Mouse (Mus musculus) liver, postnatal 0 days (tissue): Measurements from ENCODE around the gene Bdnf. TPM values are rescaled to one million over a fixed set of nuclear protein-coding genes. Genes with fewer than 3 reads are reported as not detected.

ENCODE experiments used
- ATAC-seq: fragments of 200-750 bp; cut with Nextera tagmentation; 2 replicates; pipeline ENCODE4 v1.8.0; 2017; ENCODE audit warnings: mild to moderate bottlenecking, moderate library complexity
- DNase-seq: peaks from one replicate; pipeline ENCODE4 v3.0.0-alpha.2; 2016
- H3K27ac ChIP-seq: fragments of 300-500 bp; sonication (generic); 2 replicates; pipeline ENCODE4 v1.5.1; 2014; ENCODE audit warnings: antibody characterized with exemption, moderate library complexity, mild to moderate bottlenecking, low read depth
- H3K27me3 ChIP-seq: fragments of 300-500 bp; sonication (generic); 2 replicates; pipeline ENCODE4 v1.6.1; 2014; ENCODE audit warnings: low read length, control low read depth, mixed read lengths; ENCODE audit not compliant: insufficient read depth
- H3K36me3 ChIP-seq: fragments of 300-500 bp; sonication (generic); replicated peaks from 2 replicates; pipeline ENCODE4 v1.6.1; 2014; ENCODE audit warnings: mild to moderate bottlenecking, control low read depth, low read length, moderate library complexity, mixed read lengths; ENCODE audit not compliant: insufficient read depth
- H3K4me1 ChIP-seq: fragments of 300-500 bp; sonication (generic); 2 replicates; pipeline ENCODE4 v1.6.1; 2014; ENCODE audit warnings: antibody characterized with exemption, mild to moderate bottlenecking, control low read depth; ENCODE audit not compliant: insufficient read depth
- H3K4me2 ChIP-seq: fragments of 300-500 bp; sonication (generic); 2 replicates; pipeline ENCODE4 v1.6.1; 2014; ENCODE audit warnings: low read depth, mild to moderate bottlenecking, low read length, moderate library complexity, mixed read lengths
- H3K4me3 ChIP-seq: fragments of 300-500 bp; sonication (generic); 2 replicates; pipeline ENCODE4 v1.5.1; 2014; ENCODE audit warnings: low read depth, low read length
- H3K9ac ChIP-seq: fragments of 300-500 bp; sonication (generic); replicated peaks from 2 replicates; pipeline ENCODE4 v1.6.1; 2014; ENCODE audit warnings: mild to moderate bottlenecking, moderate library complexity
- H3K9me3 ChIP-seq: fragments of 300-500 bp; sonication (generic); 2 replicates; pipeline ENCODE4 v1.6.1; 2016; ENCODE audit warnings: mild to moderate bottlenecking, control low read depth, low read length, mixed read lengths
- CTCF ChIP-seq: sonication (generic); IDR thresholded peaks from 2 replicates; pipeline ENCODE4 v1.5.1; 2016; ENCODE audit warnings: antibody characterized with exemption, low read depth
- EP300 ChIP-seq: IDR thresholded peaks from 2 replicates; pipeline ENCODE4 v1.6.1; 2016; ENCODE audit warnings: antibody characterized with exemption, low read depth, mild to moderate bottlenecking
- WGBS: fragments of 180-500 bp; shearing (Covaris S2); extraction: QIAGEN DNeasy Blood & Tissue Kit; methylation state at CpG from one replicate; pipeline ENCODE4 v1.1.7; 2014; ENCODE audit not compliant: insufficient replicate concordance; 5-methylcytosine and 5-hydroxymethylcytosine counted together
- polyA plus RNA-seq: library from polyadenylated mRNA; unstranded; fragments of >200 nt; fragmentation: Nextera tagmentation; extraction: Ambion mirVana; gene quantifications from 2 replicates; pipeline ENCODE4 v1.2.1, GENCODE M21; 2015

Bdnf gene
- polyA plus RNA-seq, 1 experiment from 2014 or later, result 0.12 TPM

DNA sequence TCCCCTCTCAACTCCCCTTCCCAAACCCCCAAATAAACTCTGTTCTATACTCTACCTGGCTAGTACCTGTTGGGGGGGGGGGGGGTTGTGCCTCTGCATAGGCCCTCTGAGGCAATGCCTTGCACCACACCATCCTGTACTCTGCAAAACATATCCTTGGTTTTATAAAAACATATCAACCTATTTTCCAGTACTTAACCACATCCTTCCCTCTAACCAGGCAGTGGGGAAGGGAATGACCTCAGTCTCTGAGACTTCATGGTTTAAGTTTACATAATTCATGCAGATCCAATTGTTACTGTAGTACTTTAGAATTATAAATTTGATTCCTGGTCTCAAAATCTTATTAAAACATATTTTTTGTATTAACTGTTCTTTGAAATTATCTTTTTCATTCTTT is 75.5 kb downstream of the Bdnf start:
- no peaks in the 10 kb centered on the region for H3K27me3 ChIP-seq

DNA sequence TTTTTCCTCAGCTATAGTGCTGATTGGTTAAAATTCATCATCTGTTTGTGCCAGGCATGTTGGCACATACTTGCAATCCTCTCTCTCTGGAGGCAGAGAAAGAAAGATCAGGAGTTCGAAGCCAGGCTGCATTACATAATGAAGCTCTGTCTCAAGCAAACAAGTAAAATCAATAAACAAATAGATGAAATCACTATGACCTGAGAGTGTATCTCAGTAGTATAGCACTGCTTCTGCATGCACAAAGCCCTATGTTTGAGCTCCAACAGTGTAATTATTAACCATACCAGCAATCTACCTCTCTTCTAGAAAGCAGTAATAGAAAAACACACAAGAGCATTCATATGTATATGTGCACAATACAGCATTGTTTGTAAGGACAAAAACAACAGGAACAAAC is 76.0 kb downstream of the Bdnf start:
- Histone ChIP-seq H3K27me3 (no peaks in the 10 kb centered on the region), H3K36me3 (no peaks in the 10 kb centered on the region), H3K27ac (no peak overlapping the region), H3K4me1 (no peaks in the 10 kb centered on the region), H3K9me3 (no peaks in the 10 kb centered on the region), H3K4me3 (no peak overlapping the region), H3K9ac (no peak overlapping the region), H3K4me2 (no peak overlapping the region)
- peak; percentile 99 for ATAC-seq
- peak; percentile 28 for DNase-seq
- TF ChIP-seq EP300 (peak; percentile 45; the same call in 1 of the 2 replicates), CTCF (no peak)
- WGBS, result 37% methylated on average over 1 of the region's 1 CpGs

More for the DNA sequence above, 75.5 kb downstream of the Bdnf start:
- no peak overlapping the region for H3K27ac ChIP-seq
- no peaks in the 10 kb centered on the region for H3K4me1 ChIP-seq
- ATAC-seq (no peak), DNase-seq (no peak)
- no peak overlapping the region for H3K4me2 ChIP-seq
- H3K4me3 ChIP-seq, result no peak overlapping the region
- H3K9ac ChIP-seq, result no peak overlapping the region
- no peak for TF ChIP-seq EP300
- TF ChIP-seq CTCF, result no peak
- no peaks in the 10 kb centered on the region for H3K36me3 ChIP-seq
- H3K9me3 ChIP-seq, result no peaks in the 10 kb centered on the region

DNA sequence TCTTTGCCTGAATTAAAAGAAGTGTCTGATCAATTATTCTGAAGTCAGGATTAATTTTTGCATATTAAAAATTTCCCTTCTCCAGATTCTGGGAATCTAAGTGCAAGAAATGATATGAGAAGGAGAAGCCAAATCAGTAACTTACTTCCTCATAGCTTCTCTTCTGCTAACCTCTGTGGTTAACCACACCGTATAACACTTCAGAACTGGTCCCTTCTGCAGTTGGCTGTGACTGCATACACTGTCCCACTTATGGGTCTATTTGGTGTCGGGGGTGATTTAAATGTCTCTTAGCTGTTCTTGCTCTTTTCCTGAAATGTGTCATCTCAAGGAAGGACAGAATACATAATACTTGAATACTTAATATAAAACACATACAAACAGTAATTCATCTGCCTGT is 81.8 kb downstream of the Bdnf start:
- Histone ChIP-seq H3K4me3 (no peak overlapping the region), H3K36me3 (no peaks in the 10 kb centered on the region), H3K9me3 (no peaks in the 10 kb centered on the region), H3K4me2 (no peak overlapping the region), H3K9ac (no peak overlapping the region), H3K4me1 (no peaks in the 10 kb centered on the region), H3K27me3 (no peaks in the 10 kb centered on the region), H3K27ac (no peak overlapping the region)
- DNase-seq, result no peak
- ATAC-seq, result no peak
- TF ChIP-seq CTCF (no peak), EP300 (no peak)
- 22% methylated on average over 2 of the region's 2 CpGs for WGBS

DNA sequence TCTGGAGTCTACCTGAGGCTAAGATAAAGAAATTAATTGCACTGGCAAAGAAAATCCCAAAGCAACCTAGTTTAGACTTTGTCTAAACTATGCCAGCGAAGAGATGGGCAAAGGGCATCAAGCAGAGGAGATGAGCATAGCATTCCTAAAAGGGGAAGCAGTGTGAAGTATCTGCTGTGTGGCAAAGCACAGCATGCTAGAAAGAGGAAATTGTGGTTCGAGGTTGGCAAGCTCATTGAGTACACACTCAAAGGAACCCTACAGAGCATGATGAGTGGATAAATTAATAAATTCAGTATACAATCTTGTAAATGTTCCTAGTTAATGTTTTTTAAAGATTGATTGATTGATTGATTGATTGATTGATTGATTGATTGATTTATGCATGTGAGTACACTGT is 92.3 kb downstream of the Bdnf start:
- no peak overlapping the region for H3K9ac ChIP-seq
- H3K4me3 ChIP-seq, result no peak overlapping the region
- H3K27ac ChIP-seq, result no peak overlapping the region
- no peaks in the 10 kb centered on the region for H3K4me1 ChIP-seq
- WGBS, result 36% methylated on average over 2 of the region's 2 CpGs
- no peaks in the 10 kb centered on the region for H3K27me3 ChIP-seq
- no peak for ATAC-seq
- H3K36me3 ChIP-seq, result no peaks in the 10 kb centered on the region
- DNase-seq, result no peak
- TF ChIP-seq CTCF, result no peak
- TF ChIP-seq EP300, result no peak
- H3K4me2 ChIP-seq, result no peak overlapping the region
- H3K9me3 ChIP-seq, result no peaks in the 10 kb centered on the region

DNA sequence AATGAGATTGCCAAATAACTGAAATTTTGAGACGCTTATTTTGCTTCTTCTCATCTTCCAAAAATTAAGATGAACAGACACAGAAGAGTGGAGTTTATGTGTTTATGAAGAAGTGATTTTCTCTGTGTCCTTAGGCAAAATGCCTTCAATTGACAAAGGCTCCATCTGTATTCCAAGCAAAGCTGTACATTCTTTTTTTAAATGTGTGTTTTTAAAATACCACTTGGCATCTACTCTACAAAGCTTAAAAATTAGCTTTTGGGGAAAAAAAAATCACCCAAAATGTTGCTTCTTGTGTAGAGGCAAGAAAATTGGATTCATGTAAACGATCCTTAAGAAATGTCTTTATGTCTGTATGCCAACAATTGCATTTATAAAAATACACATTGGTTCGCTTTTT is 94.3 kb downstream of the Bdnf start:
- WGBS, result 73% methylated on average over 3 of the region's 3 CpGs
- Histone ChIP-seq H3K9me3 (no peaks in the 10 kb centered on the region), H3K36me3 (no peaks in the 10 kb centered on the region), H3K4me2 (no peak overlapping the region), H3K27ac (no peak overlapping the region), H3K9ac (no peak overlapping the region), H3K27me3 (no peaks in the 10 kb centered on the region), H3K4me1 (no peaks in the 10 kb centered on the region), H3K4me3 (no peak overlapping the region)
- TF ChIP-seq EP300 (no peak), CTCF (no peak)
- DNase-seq, result no peak
- ATAC-seq, result no peak

DNA sequence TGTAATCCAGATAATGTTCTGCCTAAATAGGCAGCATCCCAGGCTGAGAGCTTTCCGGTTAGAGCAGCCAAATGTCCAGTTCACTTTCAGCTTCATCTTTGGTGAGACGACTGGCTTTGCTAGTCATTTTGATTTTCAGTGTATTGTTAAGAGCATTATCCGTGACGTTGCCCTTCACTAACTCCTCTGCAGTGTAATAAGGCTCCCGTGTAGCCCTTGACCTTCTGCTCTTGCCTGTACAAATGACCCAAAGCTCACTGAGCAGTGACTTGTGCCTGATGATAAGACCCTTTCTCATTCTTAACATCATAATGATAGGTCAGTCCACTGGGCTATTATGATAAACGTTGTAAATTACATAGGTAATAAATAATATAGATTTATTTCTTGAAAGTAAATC is 101.9 kb downstream of the Bdnf start:
- ATAC-seq (no peak), DNase-seq (no peak)
- no peak overlapping the region for H3K4me3 ChIP-seq
- H3K27ac ChIP-seq, result no peak overlapping the region
- 73% methylated on average over 6 of the region's 6 CpGs for WGBS
- H3K36me3 ChIP-seq, result no peaks in the 10 kb centered on the region
- TF ChIP-seq CTCF (no peak), EP300 (no peak)
- H3K4me2 ChIP-seq, result no peak overlapping the region
- no peaks in the 10 kb centered on the region for H3K4me1 ChIP-seq
- H3K9me3 ChIP-seq, result no peaks in the 10 kb centered on the region
- H3K9ac ChIP-seq, result no peak overlapping the region
- H3K27me3 ChIP-seq, result no peaks in the 10 kb centered on the region

Other genes with a start within 250 kb of the Bdnf start
- 16.2 and 17.5 TPM in 2 replicates for gene Lin7c, start 216.2 kb downstream of the Bdnf start, polyA plus RNA-seq
- gene Lgr4, start 242.9 kb downstream of the Bdnf start, polyA plus RNA-seq, result 3.9 and 4.2 TPM in 2 replicates